Mouse (Mus musculus): ENCODE data around the gene Ubtd1. TPM values are rescaled to one million over a fixed set of nuclear protein-coding genes. Genes with fewer than 3 reads are reported as not detected.
"Not testable (repeated sequence)": the region's sequence is repeated elsewhere in the genome, so short reads cannot be mapped to it uniquely, and the experiment has no call there.

Ubtd1 gene
- polyA plus RNA-seq, 1 experiment from 2014 or later, result 8.7 TPM

DNA sequence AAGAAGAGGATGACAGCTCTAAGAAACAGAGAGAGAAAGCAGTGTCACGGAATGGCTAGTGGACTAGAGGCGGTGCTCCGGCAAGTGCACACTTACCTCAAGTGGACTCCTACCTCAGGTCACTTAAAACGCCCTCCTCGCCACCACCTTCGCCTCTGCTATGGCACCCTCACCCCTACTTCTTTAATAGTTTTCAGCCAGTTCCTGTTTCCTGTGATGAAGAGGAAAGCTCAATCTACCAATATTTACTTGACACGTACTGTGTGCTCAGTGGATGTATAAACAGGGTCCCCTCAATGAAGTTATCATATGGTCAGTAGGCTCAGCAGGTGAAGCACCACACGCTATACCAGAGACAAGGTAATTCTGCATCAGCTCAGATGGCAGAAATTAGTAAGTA lies 97.0 kb downstream of the Ubtd1 start:
- H3K9ac ChIP-seq (replicated peaks), result no peak overlapping the region
- no peaks in the 10 kb centered on the region for H3K4me1 ChIP-seq
- H3K27ac ChIP-seq (replicated peaks), result no peak overlapping the region
- WGBS, result over 99% methylated on average over 8 of the region's 8 CpGs
- no peak overlapping the region for H3K4me2 ChIP-seq (replicated peaks)
- H3K36me3 ChIP-seq, result peaks cover 48% of the 10 kb centered on the region
- ATAC-seq (replicated peaks), result no peak
- no peak overlapping the region for H3K4me3 ChIP-seq
- no peaks in the 10 kb centered on the region for H3K9me3 ChIP-seq
- H3K27me3 ChIP-seq, result no peaks in the 10 kb centered on the region

DNA sequence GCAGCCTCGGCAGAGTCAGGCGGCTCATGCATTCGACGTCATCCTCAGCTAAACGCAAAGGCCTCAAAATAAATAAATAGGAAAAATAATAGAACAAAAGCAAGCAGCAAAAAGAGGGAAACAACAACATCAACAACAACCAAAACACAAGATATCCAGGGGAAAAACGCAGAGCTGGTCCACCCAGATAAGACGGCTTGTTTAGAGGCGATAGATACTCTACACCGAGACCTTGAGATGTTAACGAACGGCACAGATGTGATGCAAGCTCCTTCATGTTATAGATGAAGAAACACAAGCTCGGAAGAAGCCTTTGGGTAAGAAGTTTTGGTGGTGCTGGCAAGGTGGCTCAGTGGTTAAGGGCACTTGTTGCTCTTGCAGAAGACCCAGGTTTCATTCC lies 97.4 kb downstream of the Ubtd1 start:
- no peak overlapping the region for H3K27ac ChIP-seq (replicated peaks)
- H3K27me3 ChIP-seq, result no peaks in the 10 kb centered on the region
- no peaks in the 10 kb centered on the region for H3K9me3 ChIP-seq
- H3K4me2 ChIP-seq (replicated peaks), result no peak overlapping the region
- no peak overlapping the region for H3K4me3 ChIP-seq
- ATAC-seq (replicated peaks), result no peak
- no peak overlapping the region for H3K9ac ChIP-seq (replicated peaks)
- H3K36me3 ChIP-seq, result peaks cover 44% of the 10 kb centered on the region
- H3K4me1 ChIP-seq, result no peaks in the 10 kb centered on the region
- 94% methylated on average over 12 of the region's 12 CpGs for WGBS

DNA sequence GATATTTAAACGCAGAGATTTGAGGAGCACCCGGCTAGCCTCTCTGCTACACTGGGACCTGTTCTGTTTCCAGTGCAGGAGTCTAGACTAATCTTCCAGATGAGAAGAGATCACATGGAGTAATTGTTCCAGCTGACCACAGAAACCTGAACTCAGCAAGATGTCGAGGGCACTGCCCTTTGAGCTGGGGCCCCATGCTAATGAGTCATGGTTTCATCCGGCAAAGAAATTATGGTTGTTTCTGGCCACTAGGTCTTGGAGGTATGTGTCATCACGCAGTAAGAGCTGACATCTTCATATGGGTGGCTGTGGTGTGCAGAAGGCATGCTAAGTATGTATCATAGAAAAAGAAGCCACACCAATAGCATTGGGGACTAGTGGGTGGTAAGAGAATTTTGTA lies 98.4 kb downstream of the Ubtd1 start:
- Histone ChIP-seq H3K9ac (replicated peaks) (no peak overlapping the region), H3K4me2 (replicated peaks) (no peak overlapping the region), H3K27me3 (no peaks in the 10 kb centered on the region), H3K9me3 (no peaks in the 10 kb centered on the region), H3K4me1 (no peaks in the 10 kb centered on the region), H3K27ac (replicated peaks) (no peak overlapping the region), H3K4me3 (no peak overlapping the region), H3K36me3 (peaks cover 35% of the 10 kb centered on the region)
- ATAC-seq (replicated peaks), result no peak
- 84% methylated on average over 5 of the region's 5 CpGs for WGBS

DNA sequence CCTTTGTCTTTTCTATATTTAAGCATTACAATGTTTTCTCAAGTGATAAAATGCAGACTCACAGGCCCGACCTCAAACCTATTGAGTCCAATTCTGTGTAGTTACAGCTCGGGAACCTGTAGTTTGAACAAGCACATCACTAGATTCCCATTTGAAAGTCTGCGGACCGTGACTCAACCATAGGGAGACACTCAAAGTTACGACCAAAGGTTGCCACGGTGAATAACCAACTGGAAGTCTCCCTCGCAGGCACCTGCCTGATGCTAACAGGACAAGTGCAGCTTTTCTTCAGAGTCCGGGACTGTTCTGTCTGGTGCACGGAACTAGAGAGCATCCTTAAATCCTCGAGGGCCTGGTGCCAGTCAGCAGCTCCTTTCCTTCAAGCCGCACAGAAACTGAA lies 98.9 kb downstream of the Ubtd1 start:
- H3K9ac ChIP-seq (replicated peaks), result no peak overlapping the region
- 89% methylated on average over 11 of the region's 11 CpGs for WGBS
- peaks cover 30% of the 10 kb centered on the region for H3K36me3 ChIP-seq
- no peak overlapping the region for H3K27ac ChIP-seq (replicated peaks)
- H3K9me3 ChIP-seq, result no peaks in the 10 kb centered on the region
- H3K4me2 ChIP-seq (replicated peaks), result no peak overlapping the region
- no peak for ATAC-seq (replicated peaks)
- peaks cover 2% of the 10 kb centered on the region for H3K4me1 ChIP-seq
- no peak overlapping the region for H3K4me3 ChIP-seq
- H3K27me3 ChIP-seq, result no peaks in the 10 kb centered on the region

DNA sequence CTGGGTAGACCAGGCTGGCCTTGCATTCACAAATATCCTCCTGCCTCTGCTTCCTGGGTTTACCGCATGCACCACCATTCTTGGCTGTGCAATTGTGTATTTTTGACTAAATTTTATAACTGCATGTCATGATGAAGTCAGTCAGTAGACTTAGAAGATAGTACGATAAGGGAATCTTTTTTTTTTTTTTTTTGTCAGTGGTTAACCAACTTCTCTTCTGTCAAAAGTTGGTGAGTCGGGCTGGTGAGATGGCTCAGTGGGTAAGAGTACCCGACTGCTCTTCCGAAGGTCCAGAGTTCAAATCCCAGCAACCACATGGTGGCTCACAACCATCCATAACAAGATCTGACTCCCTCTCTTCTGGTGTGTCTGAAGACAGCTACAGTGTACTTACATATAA lies 100.0 kb downstream of the Ubtd1 start:
- not testable (repeated sequence) for H3K9ac ChIP-seq (replicated peaks); H3K9me3 ChIP-seq; H3K27me3 ChIP-seq; ATAC-seq (replicated peaks); H3K4me1 ChIP-seq; H3K4me3 ChIP-seq; H3K4me2 ChIP-seq (replicated peaks); H3K27ac ChIP-seq (replicated peaks)
- H3K36me3 ChIP-seq, result peaks cover 19% of the 10 kb centered on the region
- 95% methylated on average over 5 of the region's 5 CpGs for WGBS

Other genes starting within 250 kb of the Ubtd1 start
- gene Slit1, start 238.1 kb upstream of the Ubtd1 start, polyA plus RNA-seq (2015; fragmentation: Nextera tagmentation; extraction: Ambion mirVana), result 17.5 and 21.0 TPM in 2 replicates
- 10.6 and 11.2 TPM in 2 replicates for gene Arhgap19, start 179.7 kb upstream of the Ubtd1 start, polyA plus RNA-seq (2015; fragmentation: Nextera tagmentation; extraction: Ambion mirVana)
- gene Frat1, start 151.8 kb upstream of the Ubtd1 start, polyA plus RNA-seq (2015; fragmentation: Nextera tagmentation; extraction: Ambion mirVana), result 34.7 and 35.1 TPM in 2 replicates
- 16.9 and 17.9 TPM in 2 replicates for gene Frat2, start 133.6 kb upstream of the Ubtd1 start, polyA plus RNA-seq (2015; fragmentation: Nextera tagmentation; extraction: Ambion mirVana)
- 16.7 and 17.3 TPM in 2 replicates for gene Rrp12, start 85.6 kb upstream of the Ubtd1 start, polyA plus RNA-seq (2015; fragmentation: Nextera tagmentation; extraction: Ambion mirVana)
- 463 and 466 TPM in 2 replicates for gene Pgam1, start 69.8 kb upstream of the Ubtd1 start, polyA plus RNA-seq (2015; fragmentation: Nextera tagmentation; extraction: Ambion mirVana)
- gene Exosc1, start 48.3 kb upstream of the Ubtd1 start, polyA plus RNA-seq (2015; fragmentation: Nextera tagmentation; extraction: Ambion mirVana), result 76.8 and 78.4 TPM in 2 replicates
- gene Zdhhc16, start 48.3 kb upstream of the Ubtd1 start, polyA plus RNA-seq (2015; fragmentation: Nextera tagmentation; extraction: Ambion mirVana), result 88.5 and 96.9 TPM in 2 replicates
- 34.8 and 36.4 TPM in 2 replicates for gene Mms19, start 606 bp upstream of the Ubtd1 start, polyA plus RNA-seq (2015; fragmentation: Nextera tagmentation; extraction: Ambion mirVana)
- gene Ankrd2, start 54.2 kb downstream of the Ubtd1 start, polyA plus RNA-seq (2015; fragmentation: Nextera tagmentation; extraction: Ambion mirVana), result 0.36 and 0.51 TPM in 2 replicates
- gene Hoga1, start 63.8 kb downstream of the Ubtd1 start, polyA plus RNA-seq (2015; fragmentation: Nextera tagmentation; extraction: Ambion mirVana), result 0.96 and 1.2 TPM in 2 replicates
- gene 4933411K16Rik, start 70.5 kb downstream of the Ubtd1 start, polyA plus RNA-seq (2015; fragmentation: Nextera tagmentation; extraction: Ambion mirVana), result not detected in 2 replicates
- gene Morn4, start 104.6 kb downstream of the Ubtd1 start, polyA plus RNA-seq (2015; fragmentation: Nextera tagmentation; extraction: Ambion mirVana), result 163 and 169 TPM in 2 replicates
- gene Pi4k2a, start 108.7 kb downstream of the Ubtd1 start, polyA plus RNA-seq (2015; fragmentation: Nextera tagmentation; extraction: Ambion mirVana), result 29.4 and 33.6 TPM in 2 replicates
- gene Avpi1, start 147.3 kb downstream of the Ubtd1 start, polyA plus RNA-seq (2015; fragmentation: Nextera tagmentation; extraction: Ambion mirVana), result 7.2 and 8.1 TPM in 2 replicates
- 1.7 and 2.6 TPM in 2 replicates for gene Marveld1, start 165.6 kb downstream of the Ubtd1 start, polyA plus RNA-seq (2015; fragmentation: Nextera tagmentation; extraction: Ambion mirVana)
- 64.1 and 64.8 TPM in 2 replicates for gene Zfyve27, start 182.2 kb downstream of the Ubtd1 start, polyA plus RNA-seq (2015; fragmentation: Nextera tagmentation; extraction: Ambion mirVana)
- 0.54 and 0.78 TPM in 2 replicates for gene Sfrp5, start 220.5 kb downstream of the Ubtd1 start, polyA plus RNA-seq (2015; fragmentation: Nextera tagmentation; extraction: Ambion mirVana)

Data from forebrain, embryonic 15.5 days (tissue).